Mouse (Mus musculus) liver, embryonic 15.5 days (tissue): Measurements from ENCODE around the gene Rrbp1. TPM values are rescaled to one million over a fixed set of nuclear protein-coding genes. Genes with fewer than 3 reads are reported as not detected.

Experiments used
- polyA plus RNA-seq: library from polyadenylated mRNA; unstranded; fragments of >200 nt; fragmentation: Nextera tagmentation; extraction: Ambion mirVana; gene quantifications from 2 replicates; pipeline ENCODE4 v1.2.1, GENCODE M21; 2015

The Rrbp1 gene
- polyA plus RNA-seq, 1 experiment from 2014 or later = 58.9 TPM

Other genes starting within 250 kb of the Rrbp1 start
- gene Bfsp1, start 148.1 kb downstream of the Rrbp1 start, polyA plus RNA-seq = 0.14 and 0.22 TPM in 2 replicates
- 119 and 121 TPM in 2 replicates for gene Dstn, start 95.9 kb downstream of the Rrbp1 start, polyA plus RNA-seq
- gene Banf2, start 21.8 kb upstream of the Rrbp1 start, polyA plus RNA-seq = not detected in 2 replicates